Mouse (Mus musculus) thymus, adult 2 months (tissue): ENCODE results near the gene Glyr1.
A peak's percentile ranks its signal among the peaks of the same experiment; 100 is the strongest.

ENCODE experiments used
- CTCF ChIP-seq: fragments of 200-500 bp; IDR thresholded peaks from 2 replicates; pipeline ENCODE4 v1.5.1; 2012; ENCODE audit warnings: mild to moderate bottlenecking, control low read depth, low read length, moderate library complexity, borderline replicate concordance; ENCODE audit not compliant: control insufficient read depth, poor library complexity, insufficient read depth; ENCODE audit errors: extremely low read depth
- POLR2A ChIP-seq: fragments of 200-500 bp; IDR thresholded peaks from 2 replicates; pipeline ENCODE4 v1.6.1; 2012; ENCODE audit warnings: mild to moderate bottlenecking, low read length, control low read depth, moderate library complexity; ENCODE audit not compliant: control insufficient read depth, poor library complexity, insufficient read depth; ENCODE audit errors: extremely low read depth

GRCm38 (mm10) chr16:5049774-5050234, at the start of gene Glyr1, which contains the start of gene Ubn1:
- TF ChIP-seq CTCF, result 0 out of 2 replicates have a peak, but pooled peaks have one; percentile 65
- peak; percentile 91 for TF ChIP-seq POLR2A
